Mouse (Mus musculus) spleen, adult 2 months (tissue): ENCODE measurements around the gene Eaf2. TPM values are rescaled to one million over a fixed set of nuclear protein-coding genes. Genes with fewer than 3 reads are reported as not detected.

ENCODE experiments used
- DNase-seq, 2 experiments: peaks; one replicate each; pipeline versions ENCODE4 v3.0.0 to v3.0.0-alpha.2; 2012 to 2021; ENCODE audit warnings: low spot score in 2 of 2, low read depth in 1 of 2
- H3K27ac ChIP-seq: fragments of 200-500 bp; 2 replicates; pipeline ENCODE4 v1.5.1; 2012; ENCODE audit warnings: low read length, inconsistent platforms; ENCODE audit not compliant: insufficient read depth
- H3K27me3 ChIP-seq: fragments of 200-500 bp; 2 replicates; pipeline ENCODE4 v1.6.1; 2012; ENCODE audit warnings: mild to moderate bottlenecking, moderate library complexity, low read length, inconsistent platforms; ENCODE audit not compliant: control insufficient read depth, insufficient read depth
- H3K36me3 ChIP-seq: fragments of 200-500 bp; 2 replicates; pipeline ENCODE4 v1.6.1; 2012; ENCODE audit warnings: mild to moderate bottlenecking, low read length, inconsistent platforms; ENCODE audit not compliant: control insufficient read depth, insufficient read depth
- H3K4me1 ChIP-seq: fragments of 200-500 bp; 2 replicates; pipeline ENCODE4 v1.6.1; 2011; ENCODE audit warnings: inconsistent platforms; ENCODE audit not compliant: control insufficient read depth, insufficient read depth, insufficient read length
- H3K4me3 ChIP-seq: fragments of 200-500 bp; 2 replicates; pipeline ENCODE4 v1.5.1; 2011; ENCODE audit warnings: mild to moderate bottlenecking, inconsistent platforms; ENCODE audit not compliant: insufficient read depth, insufficient read length; ENCODE audit errors: extremely low read depth
- CTCF ChIP-seq: fragments of 200-500 bp; IDR thresholded peaks from 2 replicates; pipeline ENCODE4 v1.5.1; 2011; ENCODE audit warnings: mild to moderate bottlenecking, inconsistent platforms; ENCODE audit not compliant: insufficient read depth, insufficient read length, insufficient replicate concordance; ENCODE audit errors: extremely low read depth
- POLR2A ChIP-seq: fragments of 200-500 bp; IDR thresholded peaks from 2 replicates; pipeline ENCODE4 v1.6.1; 2011; ENCODE audit warnings: low read depth, low read length, inconsistent platforms
- WGBS: fragments of 180-500 bp; shearing (Covaris S2); methylation state at CpG from one replicate; pipeline ENCODE4 v1.1.7; 2018; 5-methylcytosine and 5-hydroxymethylcytosine counted together
- polyA plus RNA-seq: library from polyadenylated mRNA; depleted of rRNA; stranded (reverse); fragments of >200 nt; gene quantifications from 2 replicates; pipeline ENCODE4 v1.2.3, GENCODE M21; 2012; rRNA removed

The Eaf2 gene
- polyA plus RNA-seq, 1 experiment = 1.9 TPM

DNA sequence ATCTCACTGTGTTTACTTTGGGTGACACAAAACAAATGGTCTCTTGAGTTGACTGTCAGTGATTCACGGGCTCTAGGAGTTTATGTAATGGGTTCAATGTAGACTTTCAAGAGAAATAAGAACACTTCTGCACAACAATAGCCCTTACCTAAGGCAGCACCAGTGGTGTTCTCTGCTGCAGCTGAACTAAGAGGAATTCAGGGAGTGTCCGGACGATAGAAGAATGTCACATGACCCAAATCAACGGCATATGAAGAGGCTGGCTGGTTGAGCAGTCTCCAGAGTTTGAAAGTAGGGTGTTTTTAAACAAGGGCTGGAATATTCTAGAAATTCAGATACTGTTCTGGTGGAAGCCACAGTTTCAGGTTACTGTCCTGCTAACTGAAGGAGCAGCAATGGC, 127.7 kb downstream of the Eaf2 start:
- TF ChIP-seq CTCF = no peak
- no peak for TF ChIP-seq POLR2A
- WGBS = 91% methylated on average over 4 of the region's 4 CpGs
- Histone ChIP-seq H3K36me3 (no peaks in the 10 kb centered on the region), H3K4me1 (no peaks in the 10 kb centered on the region), H3K4me3 (no peak overlapping the region), H3K27me3 (no peaks in the 10 kb centered on the region), H3K27ac (no peak overlapping the region)
- DNase-seq = no peak

DNA sequence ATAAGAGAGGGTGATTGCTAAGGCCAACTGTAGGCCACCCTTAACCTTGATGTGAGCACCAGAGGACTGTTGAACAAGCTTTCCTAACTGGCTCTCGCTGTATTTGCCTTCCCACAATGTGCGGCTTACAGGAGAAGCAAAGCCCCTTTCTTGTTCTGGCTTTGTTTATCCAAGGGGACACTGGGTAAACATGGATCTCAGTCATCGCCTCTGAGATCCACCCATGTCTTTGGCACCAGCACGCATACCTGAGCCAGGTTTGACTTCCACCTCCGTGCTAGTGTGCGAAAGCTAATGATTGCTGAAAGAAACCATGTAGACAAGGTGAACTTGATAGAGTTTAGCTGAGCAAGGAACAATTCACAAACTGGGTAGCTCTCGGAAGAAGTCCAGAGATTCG, 131.2 kb downstream of the Eaf2 start:
- H3K27ac ChIP-seq = no peak overlapping the region
- TF ChIP-seq POLR2A (no peak), CTCF (no peak)
- no peak overlapping the region for H3K4me3 ChIP-seq
- no peaks in the 10 kb centered on the region for H3K27me3 ChIP-seq
- DNase-seq = no peak
- no peaks in the 10 kb centered on the region for H3K4me1 ChIP-seq
- no peaks in the 10 kb centered on the region for H3K36me3 ChIP-seq
- 91% methylated on average over 8 of the region's 8 CpGs for whole genome bisulfite sequencing

Other genes with a start within 250 kb of the Eaf2 start
- gene Cd86, start 208.9 kb downstream of the Eaf2 start, polyA plus RNA-seq = 10.9 and 15.3 TPM in 2 replicates
- gene Ildr1, start 181.0 kb downstream of the Eaf2 start, polyA plus RNA-seq = 2.0 and 2.3 TPM in 2 replicates
- 1.2 and 2.1 TPM in 2 replicates for gene Slc15a2, start 90.0 kb downstream of the Eaf2 start, polyA plus RNA-seq
- 1.1 and 1.3 TPM in 2 replicates for gene Iqcb1, start 46.6 kb downstream of the Eaf2 start, polyA plus RNA-seq
- gene Golgb1, start 137 bp upstream of the Eaf2 start, polyA plus RNA-seq = 21.8 and 31.8 TPM in 2 replicates
- gene Hcls1, start 60.0 kb upstream of the Eaf2 start, polyA plus RNA-seq = 114 and 126 TPM in 2 replicates
- gene Fbxo40, start 115.5 kb upstream of the Eaf2 start, polyA plus RNA-seq = 0.01 and 0.07 TPM in 2 replicates
- 0.53 and 0.55 TPM in 2 replicates for gene Polq, start 136.8 kb upstream of the Eaf2 start, polyA plus RNA-seq